Mouse (Mus musculus) cerebellum, adult 2 months (tissue): ENCODE results near the gene Top1. TPM values are rescaled to one million over a fixed set of nuclear protein-coding genes. Genes with fewer than 3 reads are reported as not detected.
A peak's percentile ranks its signal among the peaks of the same experiment; 100 is the strongest.

Source experiments
- DNase-seq, 2 experiments: peaks; one replicate each; pipeline ENCODE4 v3.0.0; 2021
- H3K27ac ChIP-seq: fragments of 200-500 bp; 2 replicates; pipeline ENCODE4 v1.5.1; 2012; ENCODE audit warnings: low read length, control low read depth, inconsistent platforms; ENCODE audit not compliant: insufficient read depth
- H3K27me3 ChIP-seq: fragments of 200-500 bp; 2 replicates; pipeline ENCODE4 v1.6.1; 2012; ENCODE audit warnings: inconsistent platforms, mild to moderate bottlenecking, low read length, moderate library complexity; ENCODE audit not compliant: control insufficient read depth, insufficient read depth
- H3K4me1 ChIP-seq: fragments of 200-500 bp; 2 replicates; pipeline ENCODE4 v1.6.1; 2011; ENCODE audit warnings: low read length; ENCODE audit not compliant: control insufficient read depth, insufficient read depth
- H3K4me3 ChIP-seq: fragments of 200-500 bp; replicated peaks from 2 replicates; pipeline ENCODE3; 2011; ENCODE audit warnings: mild to moderate bottlenecking, low read depth, low read length, control low read depth; ENCODE audit not compliant: insufficient read depth
- CTCF ChIP-seq: fragments of 200-500 bp; IDR thresholded peaks from 2 replicates; pipeline ENCODE4 v1.5.1; 2011; ENCODE audit warnings: low read depth, mild to moderate bottlenecking, control low read depth, low read length, moderate library complexity, borderline replicate concordance; ENCODE audit not compliant: insufficient read depth
- POLR2A ChIP-seq: fragments of 200-500 bp; IDR thresholded peaks from 2 replicates; pipeline ENCODE4 v1.6.1; 2011; ENCODE audit warnings: low read length, control low read depth, borderline replicate concordance; ENCODE audit not compliant: insufficient read depth
- WGBS: fragments of 180-500 bp; shearing (Covaris S2); methylation state at CpG from one replicate; pipeline ENCODE4 v1.1.7; 2018; 5-methylcytosine and 5-hydroxymethylcytosine counted together
- polyA plus RNA-seq: library from polyadenylated mRNA; depleted of rRNA; stranded (reverse); fragments of >200 nt; gene quantifications from 2 replicates; pipeline ENCODE4 v1.2.3, GENCODE M21; 2012

Gene Top1
- polyA plus RNA-seq, 1 experiment = 29.4 TPM

DNA sequence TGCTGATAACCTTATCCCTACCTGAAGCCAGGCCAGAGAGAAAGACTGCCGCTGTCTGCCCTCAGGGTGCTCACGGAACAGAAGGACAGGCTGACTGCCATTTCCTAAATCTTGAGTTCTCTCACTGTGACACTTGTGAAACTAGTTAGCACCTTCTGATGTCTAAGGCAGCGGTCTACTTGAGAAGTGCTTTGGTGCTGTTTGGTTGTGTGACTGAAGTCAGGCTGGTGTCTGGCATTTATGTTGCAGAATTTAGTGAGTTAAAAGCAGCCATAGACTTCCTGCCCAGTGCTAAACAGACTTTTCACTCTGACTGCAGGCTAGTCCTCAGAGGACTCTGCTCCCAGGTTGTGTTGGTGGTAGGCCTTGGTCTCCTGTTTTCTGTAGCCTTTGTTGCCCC lies 88.6 kb downstream of the Top1 start:
- TF ChIP-seq POLR2A = no peak
- no peak for TF ChIP-seq CTCF
- Histone ChIP-seq H3K4me3 (no peak overlapping the region), H3K4me1 (peaks cover 27% of the 10 kb centered on the region; the same call in 1 of the 2 replicates), H3K27ac (no peak overlapping the region), H3K27me3 (no peaks in the 10 kb centered on the region)
- 36% methylated on average over 3 of the region's 3 CpGs for WGBS
- no peak for DNase-seq

DNA sequence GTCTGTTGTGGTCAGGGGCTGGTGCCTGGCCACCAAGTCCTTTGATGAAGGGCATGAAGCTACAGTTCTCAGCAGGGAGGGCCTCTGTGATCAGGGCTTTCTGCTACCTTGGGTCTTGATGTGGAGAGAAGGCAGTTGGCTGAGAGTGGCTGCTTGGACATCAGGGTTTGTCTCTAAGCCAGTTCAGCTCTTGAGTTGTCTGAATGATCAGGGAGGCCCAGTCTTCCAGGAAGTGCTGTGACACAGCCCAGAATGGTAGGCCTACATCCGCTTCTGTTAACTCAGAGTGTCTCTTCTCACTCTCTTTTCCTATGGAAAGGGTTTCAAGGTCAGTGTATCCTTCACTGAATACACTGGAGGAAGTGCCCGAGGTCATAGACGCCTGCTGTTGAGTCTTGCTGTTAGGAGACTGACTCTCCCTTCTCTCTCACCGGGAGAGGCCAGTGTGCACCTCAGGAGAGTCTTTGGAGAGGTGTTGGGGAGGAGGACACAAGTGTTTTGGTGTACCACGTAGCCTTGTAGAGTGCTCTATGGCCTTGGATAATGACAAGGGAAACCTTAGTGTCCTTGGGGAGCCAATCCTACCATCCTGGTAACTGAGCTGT lies 90.1 kb downstream of the Top1 start:
- Histone ChIP-seq H3K27ac (no peak overlapping the region), H3K4me3 (no peak overlapping the region), H3K27me3 (no peaks in the 10 kb centered on the region), H3K4me1 (peaks cover 30% of the 10 kb centered on the region)
- no peak for DNase-seq
- no peak for TF ChIP-seq CTCF
- no peak for TF ChIP-seq POLR2A
- 88% methylated on average over 5 of the region's 5 CpGs for WGBS

DNA sequence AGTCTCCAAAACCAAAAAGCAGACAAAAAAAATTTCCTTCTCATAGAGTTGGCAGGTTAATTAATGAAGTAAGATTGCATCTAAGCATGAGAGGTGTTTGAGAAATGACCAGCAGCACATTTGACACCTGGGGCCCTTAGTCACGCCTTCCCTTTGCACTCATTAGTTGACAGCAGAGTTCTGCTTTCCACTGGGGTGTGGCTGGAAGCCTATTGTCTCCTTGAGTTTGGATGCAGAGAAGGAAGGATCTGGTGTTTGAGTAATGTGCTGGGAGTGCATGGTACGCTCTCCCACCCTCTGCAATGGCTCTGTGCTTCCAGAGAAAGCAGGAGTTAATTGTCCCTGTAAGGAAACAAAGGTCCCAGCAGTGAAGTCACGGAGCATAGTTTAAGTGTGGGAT lies 90.8 kb downstream of the Top1 start:
- Histone ChIP-seq H3K27me3 (no peaks in the 10 kb centered on the region), H3K27ac (no peak overlapping the region), H3K4me1 (peaks cover 33% of the 10 kb centered on the region), H3K4me3 (no peak overlapping the region)
- TF ChIP-seq CTCF (no peak), POLR2A (no peak)
- no peak for DNase-seq
- 93% methylated on average over 3 of the region's 3 CpGs for WGBS

DNA sequence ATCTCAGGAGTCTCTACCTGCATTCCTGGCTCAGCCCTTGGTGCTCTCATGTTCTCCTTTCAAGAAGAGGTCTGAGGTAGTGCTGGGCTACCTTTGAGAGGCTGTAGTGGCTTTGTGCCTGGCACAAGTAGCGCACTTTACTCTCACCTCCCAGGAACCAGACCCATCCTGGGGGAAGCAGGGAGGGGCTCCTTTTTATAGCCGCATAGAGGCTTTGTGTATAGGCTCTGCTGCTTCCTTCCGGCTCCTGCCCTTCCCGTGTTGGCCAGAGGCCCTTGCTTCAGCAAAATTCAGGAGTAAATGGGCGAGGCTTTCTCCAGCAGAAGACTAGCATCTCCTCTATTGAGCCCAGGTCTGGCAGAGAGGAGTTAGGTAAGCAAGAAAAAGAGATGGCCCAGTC lies 92.7 kb downstream of the Top1 start:
- Histone ChIP-seq H3K4me3 (no peak overlapping the region), H3K27me3 (no peaks in the 10 kb centered on the region), H3K4me1 (peaks cover 39% of the 10 kb centered on the region), H3K27ac (0 out of 2 replicates have a peak overlapping the region, but pooled peaks have one; percentile 15)
- TF ChIP-seq POLR2A = no peak
- WGBS = 21% methylated on average over 5 of the region's 5 CpGs
- DNase-seq = no peak

DNA sequence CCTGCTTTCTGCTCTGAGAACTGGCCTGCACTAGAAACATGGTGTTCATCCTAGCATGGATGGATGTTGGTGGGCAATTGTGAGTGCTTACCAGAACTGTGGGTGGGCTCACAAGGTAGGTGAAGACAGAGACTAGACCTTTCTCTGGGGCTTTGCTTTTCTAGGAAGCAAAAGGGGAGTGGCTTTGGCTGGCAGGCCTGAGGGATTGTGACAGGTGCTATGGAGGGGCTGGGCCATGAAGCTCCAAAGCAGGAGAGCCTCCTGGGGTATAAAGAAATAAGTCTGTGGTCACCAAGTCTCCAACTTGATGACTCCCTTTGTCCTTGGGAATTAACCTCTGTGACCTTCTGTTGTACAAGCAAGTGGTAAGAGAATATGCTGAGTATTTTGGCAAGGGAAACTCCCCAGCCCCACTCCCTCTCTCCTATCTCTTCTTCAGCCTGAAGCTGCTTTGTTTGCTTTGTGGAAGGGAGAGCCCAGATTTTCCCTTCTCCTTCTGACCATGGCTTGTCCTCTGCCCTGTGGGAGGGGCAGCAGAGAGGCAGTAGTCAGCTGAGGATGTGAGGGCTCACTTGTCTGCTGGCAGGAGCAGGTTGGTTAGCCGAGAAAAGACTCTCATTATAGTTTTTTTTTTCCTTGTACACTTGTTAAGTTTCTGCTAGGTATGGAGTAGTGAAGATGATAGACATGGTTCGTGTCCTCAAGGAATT lies 94.1 kb downstream of the Top1 start:
- Histone ChIP-seq H3K27ac (no peak overlapping the region), H3K27me3 (no peaks in the 10 kb centered on the region), H3K4me3 (no peak overlapping the region), H3K4me1 (peaks cover 35% of the 10 kb centered on the region)
- TF ChIP-seq POLR2A (no peak), CTCF (no peak)
- WGBS = 63% methylated on average over 2 of the region's 2 CpGs
- no peak for DNase-seq

DNA sequence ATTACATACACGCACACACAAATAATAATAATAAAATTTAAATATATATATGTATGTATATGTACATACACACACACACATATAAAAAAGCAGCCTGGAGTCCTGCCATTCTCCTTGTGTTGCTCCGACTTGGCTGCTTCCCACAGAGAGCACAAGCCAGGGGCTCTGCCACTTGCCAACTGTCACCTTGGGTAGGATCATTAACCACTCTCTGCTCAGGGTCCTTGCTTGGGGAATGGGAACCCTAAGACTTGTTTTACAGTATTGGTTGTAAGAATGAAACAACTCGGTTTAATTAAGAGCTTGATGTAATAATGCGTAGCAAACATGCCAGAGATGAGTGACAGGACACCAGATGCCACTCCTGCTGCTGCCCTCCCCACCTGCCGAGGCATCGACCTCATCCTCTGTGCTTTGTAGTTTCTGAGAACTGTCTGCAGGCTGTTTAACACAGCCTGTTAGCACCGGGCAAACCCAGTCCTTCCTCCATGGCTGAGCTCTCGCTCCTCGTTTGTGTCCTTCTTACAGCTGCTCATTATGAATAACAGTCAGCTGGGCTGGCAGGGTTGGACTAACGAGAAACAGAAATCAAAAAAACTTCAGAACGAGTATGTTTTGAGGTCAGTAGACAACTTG lies 95.0 kb downstream of the Top1 start:
- DNase-seq = peak; percentile 36 to 45
- Histone ChIP-seq H3K27ac (no peak overlapping the region), H3K27me3 (no peaks in the 10 kb centered on the region), H3K4me1 (peaks cover 33% of the 10 kb centered on the region), H3K4me3 (no peak overlapping the region)
- WGBS = 20% methylated on average over 11 of the region's 11 CpGs
- TF ChIP-seq CTCF (no peak), POLR2A (no peak)

DNA sequence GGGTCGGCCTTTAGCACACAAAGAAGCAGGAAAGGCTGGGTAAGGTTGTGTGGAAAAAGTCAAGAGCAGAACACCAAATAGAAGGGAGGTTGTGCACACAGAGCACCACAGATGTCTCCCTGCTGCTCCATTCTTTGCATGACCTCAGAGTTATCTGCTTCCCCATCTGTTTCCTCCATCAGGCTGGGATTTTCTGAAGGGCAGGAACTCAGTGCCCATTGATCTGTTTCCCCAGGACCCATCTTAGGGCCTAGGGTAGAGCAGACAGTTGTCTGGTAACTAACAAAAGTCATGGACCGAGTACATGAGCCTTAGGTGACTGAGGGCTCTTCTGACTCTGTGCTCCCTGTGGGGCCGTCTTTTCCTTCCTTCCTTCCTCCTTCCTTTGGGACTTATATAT lies 95.9 kb downstream of the Top1 start:
- 76% methylated on average over 3 of the region's 3 CpGs for WGBS
- Histone ChIP-seq H3K27me3 (no peaks in the 10 kb centered on the region), H3K4me3 (no peak overlapping the region), H3K4me1 (peaks cover 30% of the 10 kb centered on the region), H3K27ac (no peak overlapping the region; the same call in 1 of the 2 replicates)
- no peak for TF ChIP-seq POLR2A
- no peak for TF ChIP-seq CTCF
- no peak for DNase-seq

DNA sequence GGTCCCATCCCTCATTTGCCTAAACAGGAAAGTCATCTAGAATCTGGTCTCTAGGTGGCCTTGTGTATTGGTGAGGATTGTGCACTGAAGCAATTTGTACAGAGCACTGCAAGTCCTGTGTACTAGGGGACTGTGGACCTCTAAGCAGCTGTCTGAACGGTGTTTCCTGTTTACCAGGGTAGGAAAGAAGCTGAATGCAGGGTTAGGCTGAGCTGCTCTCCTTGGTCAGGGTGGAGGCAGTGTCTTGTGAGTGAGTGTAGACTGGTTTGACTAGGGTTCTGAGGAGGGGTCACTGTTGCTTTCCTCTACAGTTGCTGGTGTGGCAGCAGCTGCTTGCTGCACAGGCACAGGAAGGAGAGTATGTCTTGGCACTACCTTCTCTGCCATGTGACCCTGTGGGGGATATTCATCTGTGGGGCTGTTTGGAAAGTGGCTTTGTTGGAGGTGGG lies 96.5 kb downstream of the Top1 start:
- 84% methylated on average over 1 of the region's 1 CpGs for WGBS
- TF ChIP-seq POLR2A = no peak
- no peak for TF ChIP-seq CTCF
- H3K27ac ChIP-seq = no peak overlapping the region

More for the DNA sequence above, 96.5 kb downstream of the Top1 start:
- DNase-seq = no peak
- Histone ChIP-seq H3K4me1 (peaks cover 30% of the 10 kb centered on the region), H3K4me3 (no peak overlapping the region), H3K27me3 (no peaks in the 10 kb centered on the region)
